Mouse (Mus musculus) intestine, embryonic 16.5 days (tissue): ENCODE data around the gene Flywch1. TPM values are rescaled to one million over a fixed set of nuclear protein-coding genes. Genes with fewer than 3 reads are reported as not detected.

Experiments
- ATAC-seq: fragments of 200-750 bp; cut with Nextera tagmentation; 2 replicates; pipeline ENCODE4 v1.8.0; 2017; ENCODE audit warnings: moderate TSS enrichment, moderate library complexity
- H3K27ac ChIP-seq: fragments of 300-500 bp; sonication (generic); 2 replicates; pipeline ENCODE4 v1.5.1; 2014; ENCODE audit warnings: mild to moderate bottlenecking, low read length
- H3K27me3 ChIP-seq: fragments of 300-500 bp; sonication (generic); replicated peaks from 2 replicates; pipeline ENCODE4 v1.6.1; 2014; ENCODE audit warnings: low read length, control low read depth, mixed read lengths; ENCODE audit not compliant: control insufficient read depth, insufficient read depth
- H3K36me3 ChIP-seq: fragments of 300-500 bp; sonication (generic); 2 replicates; pipeline ENCODE4 v1.6.1; 2014; ENCODE audit warnings: low read length, control low read depth; ENCODE audit not compliant: control insufficient read depth, insufficient read depth
- H3K4me1 ChIP-seq: fragments of 300-500 bp; sonication (generic); 2 replicates; pipeline ENCODE4 v1.6.1; 2014; ENCODE audit warnings: low read length, control low read depth, mixed read lengths; ENCODE audit not compliant: control insufficient read depth, insufficient read depth
- H3K4me2 ChIP-seq: fragments of 300-500 bp; sonication (generic); 2 replicates; pipeline ENCODE4 v1.6.1; 2014; ENCODE audit warnings: low read depth, low read length, control low read depth
- H3K4me3 ChIP-seq: fragments of 300-500 bp; sonication (generic); 2 replicates; pipeline ENCODE4 v1.5.1; 2014; ENCODE audit warnings: mild to moderate bottlenecking, low read length
- H3K9ac ChIP-seq: fragments of 300-500 bp; sonication (generic); 2 replicates; pipeline ENCODE4 v1.6.1; 2014; ENCODE audit warnings: low read depth, low read length
- H3K9me3 ChIP-seq: fragments of 300-500 bp; sonication (generic); 2 replicates; pipeline ENCODE4 v1.6.1; 2016; ENCODE audit warnings: low read length, control low read depth; ENCODE audit not compliant: control insufficient read depth
- WGBS: fragments of 180-500 bp; shearing (Covaris S2); extraction: QIAGEN DNeasy Blood & Tissue Kit; methylation state at CpG from one replicate; pipeline ENCODE4 v1.1.7; 2014; 5-methylcytosine and 5-hydroxymethylcytosine counted together
- polyA plus RNA-seq: library from polyadenylated mRNA; unstranded; fragments of >200 nt; fragmentation: Nextera tagmentation; extraction: Ambion mirVana; gene quantifications from 2 replicates; pipeline ENCODE4 v1.2.1, GENCODE M21; 2015

Gene Flywch1
- polyA plus RNA-seq, 1 experiment from 2014 or later: 44.9 TPM

DNA sequence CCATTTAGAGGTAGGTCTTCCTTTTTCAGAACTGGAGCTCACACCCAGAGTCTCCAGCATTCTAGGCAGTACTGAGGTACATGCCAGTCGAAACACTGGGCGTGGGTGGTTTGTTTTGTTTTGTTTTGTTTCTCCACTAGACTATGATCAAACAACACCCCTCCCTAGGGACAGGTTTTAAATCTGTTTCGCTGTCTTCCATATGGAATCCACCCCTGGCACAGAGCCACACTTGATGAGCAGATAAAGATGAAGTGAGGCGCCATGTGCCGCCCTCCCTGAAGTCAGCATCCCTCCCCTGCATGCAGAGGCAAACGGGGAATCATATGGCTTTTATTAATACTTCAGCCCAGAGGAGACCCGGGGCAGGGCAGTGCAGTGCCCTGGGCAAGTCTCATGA, 66.7 kb downstream of the Flywch1 start:
- WGBS: 50% methylated on average over 7 of the region's 7 CpGs
- Histone ChIP-seq H3K9ac (no peak overlapping the region), H3K27ac (no peak overlapping the region), H3K4me2 (no peak overlapping the region), H3K9me3 (no peaks in the 10 kb centered on the region), H3K27me3 (peaks cover 7% of the 10 kb centered on the region; the same call in 1 of the 2 replicates), H3K36me3 (no peaks in the 10 kb centered on the region), H3K4me1 (no peaks in the 10 kb centered on the region), H3K4me3 (no peak overlapping the region)
- no peak for ATAC-seq

DNA sequence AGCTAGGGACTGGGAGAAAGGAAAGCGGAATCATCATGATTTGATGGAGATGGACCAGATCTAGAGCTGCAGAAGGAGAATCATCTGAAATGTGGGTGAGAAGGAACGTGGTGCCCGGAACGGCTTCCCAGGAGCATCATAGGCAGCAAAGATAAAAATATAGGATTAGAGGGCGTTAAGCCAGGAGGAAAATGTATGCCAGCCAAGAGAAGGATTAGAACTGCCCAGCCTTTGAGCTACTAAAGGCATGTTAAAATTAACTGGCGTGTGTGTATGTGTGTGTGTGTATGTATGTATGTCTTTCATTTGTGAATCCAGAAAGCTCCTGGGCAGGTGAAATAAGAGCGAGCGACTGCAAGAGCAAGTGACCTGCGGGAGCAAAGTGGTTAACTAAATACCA, 68.1 kb downstream of the Flywch1 start:
- H3K27ac ChIP-seq: no peak overlapping the region
- no peaks in the 10 kb centered on the region for H3K36me3 ChIP-seq
- no peak for ATAC-seq
- peaks cover 7% of the 10 kb centered on the region; the same call in 1 of the 2 replicates for H3K27me3 ChIP-seq
- H3K9me3 ChIP-seq: no peaks in the 10 kb centered on the region
- peaks cover 6% of the 10 kb centered on the region; the same call in 1 of the 2 replicates for H3K4me1 ChIP-seq
- H3K4me2 ChIP-seq: no peak overlapping the region
- 87% methylated on average over 9 of the region's 9 CpGs for WGBS
- no peak overlapping the region for H3K4me3 ChIP-seq
- no peak overlapping the region for H3K9ac ChIP-seq

Other genes starting within 250 kb of the Flywch1 start
- gene Zfp213, start 207.4 kb downstream of the Flywch1 start, polyA plus RNA-seq: 16.0 and 16.8 TPM in 2 replicates
- gene Zfp13, start 172.1 kb downstream of the Flywch1 start, polyA plus RNA-seq: 8.6 and 8.8 TPM in 2 replicates
- 0.09 TPM in 1 of 2 replicates, not detected in the other for gene Zscan10, start 170.7 kb downstream of the Flywch1 start, polyA plus RNA-seq
- 0.64 and 0.70 TPM in 2 replicates for gene Mmp25, start 126.3 kb downstream of the Flywch1 start, polyA plus RNA-seq
- 5.8 and 6.5 TPM in 2 replicates for gene Bicdl2, start 111.1 kb downstream of the Flywch1 start, polyA plus RNA-seq
- gene Hcfc1r1, start 98.0 kb downstream of the Flywch1 start, polyA plus RNA-seq: 81.0 and 87.3 TPM in 2 replicates
- 42.4 and 46.1 TPM in 2 replicates for gene Thoc6, start 97.7 kb downstream of the Flywch1 start, polyA plus RNA-seq
- 19.3 and 22.8 TPM in 2 replicates for gene Tnfrsf12a, start 94.1 kb downstream of the Flywch1 start, polyA plus RNA-seq
- gene Cldn6, start 92.4 kb downstream of the Flywch1 start, polyA plus RNA-seq: 18.9 and 23.3 TPM in 2 replicates
- gene Cldn9, start 87.6 kb downstream of the Flywch1 start, polyA plus RNA-seq: 1.8 and 1.9 TPM in 2 replicates
- not detected in 2 replicates for gene 1520401A03Rik, start 48.8 kb downstream of the Flywch1 start, polyA plus RNA-seq
- gene Pkmyt1, start 45.3 kb downstream of the Flywch1 start, polyA plus RNA-seq: 36.9 and 44.6 TPM in 2 replicates
- gene Paqr4, start 30.7 kb downstream of the Flywch1 start, polyA plus RNA-seq: 23.5 and 25.3 TPM in 2 replicates
- 0.44 and 0.51 TPM in 2 replicates for gene Kremen2, start 25.8 kb downstream of the Flywch1 start, polyA plus RNA-seq
- gene Flywch2, start 14.5 kb upstream of the Flywch1 start, polyA plus RNA-seq: 9.8 and 14.9 TPM in 2 replicates
- 319 and 373 TPM in 2 replicates for gene Srrm2, start 18.9 kb upstream of the Flywch1 start, polyA plus RNA-seq
- gene Elob, start 57.5 kb upstream of the Flywch1 start, polyA plus RNA-seq: 836 and 930 TPM in 2 replicates
- 0.17 TPM in 1 of 2 replicates, not detected in the other for gene Prss33, start 64.5 kb upstream of the Flywch1 start, polyA plus RNA-seq
- gene Prss32, start 72.3 kb upstream of the Flywch1 start, polyA plus RNA-seq: 11.8 and 14.5 TPM in 2 replicates
- 2.7 and 3.4 TPM in 2 replicates for gene Prss41, start 72.6 kb upstream of the Flywch1 start, polyA plus RNA-seq
- not detected in 2 replicates for gene Prss21, start 96.5 kb upstream of the Flywch1 start, polyA plus RNA-seq
- gene Dcpp1, start 109.3 kb upstream of the Flywch1 start, polyA plus RNA-seq: not detected in 2 replicates
- not detected in 2 replicates for gene Dcpp2, start 109.3 kb upstream of the Flywch1 start, polyA plus RNA-seq
- not detected in 2 replicates for gene Dcpp3, start 145.9 kb upstream of the Flywch1 start, polyA plus RNA-seq
- gene Sbp, start 170.1 kb upstream of the Flywch1 start, polyA plus RNA-seq: not detected in 2 replicates
- not detected in 2 replicates for gene Sbpl, start 183.7 kb upstream of the Flywch1 start, polyA plus RNA-seq
- gene Prss30, start 209.0 kb upstream of the Flywch1 start, polyA plus RNA-seq: 3.2 and 4.3 TPM in 2 replicates
- 0.13 and 0.26 TPM in 2 replicates for gene Prss22, start 226.5 kb upstream of the Flywch1 start, polyA plus RNA-seq